Mouse (Mus musculus): ENCODE data around the gene Rnf220. TPM values are rescaled to one million over a fixed set of nuclear protein-coding genes. Genes with fewer than 3 reads are reported as not detected.

Gene Rnf220
- polyA plus RNA-seq, 1 experiment from 2014 or later: 51.5 TPM

DNA sequence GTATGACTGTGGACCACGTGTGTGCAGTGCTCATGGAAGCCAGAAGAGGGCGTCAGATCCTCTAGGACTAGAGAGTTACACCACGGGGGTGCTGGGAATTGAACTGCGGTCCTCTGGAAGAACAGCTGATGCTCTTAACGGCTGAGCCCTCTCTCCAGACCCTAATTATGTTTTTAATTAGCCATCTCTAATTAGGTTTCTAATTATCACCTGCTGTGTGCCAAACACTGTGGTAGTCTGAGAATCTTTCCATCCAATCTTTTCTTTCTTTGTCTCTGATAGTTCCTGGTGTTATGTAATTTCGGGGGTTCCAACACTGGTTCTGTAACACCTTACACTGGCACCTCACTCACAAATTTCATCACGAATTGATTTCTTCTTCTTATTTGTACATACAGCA lies 75.8 kb downstream of the Rnf220 start:
- no peaks in the 10 kb centered on the region for H3K9me3 ChIP-seq (replicated peaks; ENCODE audit: control insufficient read depth, low read length)
- H3K4me1 ChIP-seq (ENCODE audit: control insufficient read depth, insufficient read depth, low read length): no peaks in the 10 kb centered on the region
- no peak overlapping the region for H3K27ac ChIP-seq (replicated peaks; ENCODE audit: low read depth, low read length)
- H3K4me3 ChIP-seq (ENCODE audit: low read depth, low read length): no peak overlapping the region
- H3K9ac ChIP-seq (replicated peaks; ENCODE audit: low read length): no peak overlapping the region
- WGBS: 86% methylated on average over 7 of the region's 7 CpGs
- no peak for ATAC-seq (replicated peaks; ENCODE audit: insufficient number of reproducible peaks, low FRiP score, low TSS enrichment, low read depth)
- no peak overlapping the region for H3K4me2 ChIP-seq (ENCODE audit: low read depth, low read length)
- no peak for DNase-seq (ENCODE audit: low spot score)
- no peaks in the 10 kb centered on the region for H3K27me3 ChIP-seq (ENCODE audit: control insufficient read depth, insufficient read depth, low read length)
- no peaks in the 10 kb centered on the region for H3K36me3 ChIP-seq (replicated peaks; ENCODE audit: control insufficient read depth, insufficient read depth, low read depth, low read length)

DNA sequence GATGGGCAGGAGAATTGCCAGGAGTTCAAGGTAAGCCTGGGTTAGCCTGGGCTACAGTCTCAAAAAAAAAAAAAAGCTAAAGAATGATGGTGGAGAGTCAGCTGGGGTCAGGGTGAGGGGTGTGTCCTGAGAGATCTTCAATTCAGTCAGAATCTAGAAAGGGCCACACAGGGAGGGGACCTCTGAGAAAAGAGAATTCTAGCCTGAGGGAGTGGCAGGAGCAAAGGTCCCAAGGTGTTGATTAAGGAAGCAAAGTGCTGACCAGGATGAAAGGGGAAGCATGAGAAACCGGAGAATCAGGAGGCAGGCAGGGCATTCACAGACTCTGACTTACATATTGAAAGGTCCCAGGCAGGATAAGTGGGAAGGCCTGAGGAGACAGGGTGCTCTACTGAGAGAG lies 80.0 kb downstream of the Rnf220 start:
- no peaks in the 10 kb centered on the region for H3K9me3 ChIP-seq (replicated peaks; ENCODE audit: control insufficient read depth, low read length)
- no peak overlapping the region for H3K27ac ChIP-seq (replicated peaks; ENCODE audit: low read depth, low read length)
- no peak overlapping the region for H3K4me3 ChIP-seq (ENCODE audit: low read depth, low read length)
- WGBS: 48% methylated on average over 1 of the region's 1 CpGs
- H3K27me3 ChIP-seq (ENCODE audit: control insufficient read depth, insufficient read depth, low read length): no peaks in the 10 kb centered on the region
- H3K4me2 ChIP-seq (ENCODE audit: low read depth, low read length): no peak overlapping the region
- H3K36me3 ChIP-seq (replicated peaks; ENCODE audit: control insufficient read depth, insufficient read depth, low read depth, low read length): no peaks in the 10 kb centered on the region
- no peak overlapping the region for H3K9ac ChIP-seq (replicated peaks; ENCODE audit: low read length)
- ATAC-seq (replicated peaks; ENCODE audit: insufficient number of reproducible peaks, low FRiP score, low TSS enrichment, low read depth) (no peak), DNase-seq (ENCODE audit: low spot score) (no peak)
- H3K4me1 ChIP-seq (ENCODE audit: control insufficient read depth, insufficient read depth, low read length): no peaks in the 10 kb centered on the region

GRCm38 (mm10) chr4:117410049-117410410 lies 86.8 kb downstream of the Rnf220 start:
- DNase-seq (ENCODE audit: low spot score): no peak
- WGBS: 20% methylated on average over 3 of the region's 3 CpGs
- no peaks in the 10 kb centered on the region for H3K27me3 ChIP-seq (ENCODE audit: control insufficient read depth, insufficient read depth, low read length)
- no peak overlapping the region for H3K4me2 ChIP-seq (ENCODE audit: low read depth, low read length)
- H3K9me3 ChIP-seq (replicated peaks; ENCODE audit: control insufficient read depth, low read length): no peaks in the 10 kb centered on the region
- H3K4me1 ChIP-seq (ENCODE audit: control insufficient read depth, insufficient read depth, low read length): peaks cover 5% of the 10 kb centered on the region
- H3K4me3 ChIP-seq (ENCODE audit: low read depth, low read length): no peak overlapping the region
- H3K9ac ChIP-seq (replicated peaks; ENCODE audit: low read length): no peak overlapping the region
- no peaks in the 10 kb centered on the region for H3K36me3 ChIP-seq (replicated peaks; ENCODE audit: control insufficient read depth, insufficient read depth, low read depth, low read length)
- no peak for ATAC-seq (replicated peaks; ENCODE audit: insufficient number of reproducible peaks, low FRiP score, low TSS enrichment, low read depth)
- H3K27ac ChIP-seq (replicated peaks; ENCODE audit: low read depth, low read length): no peak overlapping the region

DNA sequence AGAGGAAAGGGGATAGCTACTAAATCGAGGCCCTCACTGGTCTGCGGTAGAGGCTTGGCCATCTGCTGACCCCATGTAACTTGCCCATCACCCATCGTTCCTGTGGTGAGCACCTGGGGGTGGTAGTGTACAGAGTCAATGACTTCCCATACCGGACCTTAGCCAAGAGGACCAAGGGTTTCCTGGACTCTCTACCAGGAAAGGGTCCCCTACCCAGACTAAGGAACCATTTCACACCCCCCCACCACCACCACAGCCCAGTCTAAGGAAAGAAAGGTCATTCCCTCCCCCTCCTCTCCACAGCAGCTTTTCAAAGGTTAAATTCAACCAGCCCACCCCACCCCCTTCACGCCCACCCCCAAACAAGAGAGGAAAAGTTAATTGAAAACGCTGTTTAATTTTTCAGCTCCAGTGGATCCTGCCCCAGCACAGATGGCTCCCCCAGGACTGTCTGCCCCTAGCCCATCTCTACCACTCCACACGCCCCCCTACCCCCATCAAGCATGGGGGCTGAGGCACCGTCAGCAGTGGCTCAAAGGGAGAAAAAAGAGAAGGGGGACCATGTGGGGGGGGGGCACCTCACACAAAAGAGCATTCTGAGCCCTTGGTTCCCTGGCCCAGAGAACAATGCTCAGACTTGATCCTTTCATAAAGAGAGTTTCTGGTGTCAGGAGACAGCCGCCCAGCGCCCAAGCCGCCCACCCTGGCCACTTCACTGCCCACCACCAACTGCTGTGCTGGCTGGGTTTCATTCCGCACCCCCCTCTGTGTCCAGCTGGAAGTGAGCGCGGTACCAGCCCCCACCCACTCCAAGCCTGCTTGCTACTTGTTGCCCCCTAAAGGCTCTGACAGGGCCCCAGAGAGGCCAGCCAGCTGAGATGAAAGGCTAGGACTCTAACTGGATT lies 87.5 kb downstream of the Rnf220 start:
- Histone ChIP-seq H3K27me3 (ENCODE audit: control insufficient read depth, insufficient read depth, low read length) (no peaks in the 10 kb centered on the region), H3K36me3 (replicated peaks; ENCODE audit: control insufficient read depth, insufficient read depth, low read depth, low read length) (no peaks in the 10 kb centered on the region), H3K9ac (replicated peaks; ENCODE audit: low read length) (no peak overlapping the region), H3K9me3 (replicated peaks; ENCODE audit: control insufficient read depth, low read length) (no peaks in the 10 kb centered on the region), H3K4me2 (ENCODE audit: low read depth, low read length) (no peak overlapping the region), H3K27ac (replicated peaks; ENCODE audit: low read depth, low read length) (no peak overlapping the region), H3K4me3 (ENCODE audit: low read depth, low read length) (no peak overlapping the region), H3K4me1 (ENCODE audit: control insufficient read depth, insufficient read depth, low read length) (peaks cover 5% of the 10 kb centered on the region)
- 34% methylated on average over 14 of the region's 14 CpGs for WGBS
- ATAC-seq (replicated peaks; ENCODE audit: insufficient number of reproducible peaks, low FRiP score, low TSS enrichment, low read depth) (peak; percentile 68), DNase-seq (ENCODE audit: low spot score) (peak; percentile 66)

GRCm38 (mm10) chr4:117407945-117408344 lies 88.9 kb downstream of the Rnf220 start:
- WGBS: 78% methylated on average over 5 of the region's 5 CpGs
- Histone ChIP-seq H3K27ac (replicated peaks; ENCODE audit: low read depth, low read length) (no peak overlapping the region), H3K9me3 (replicated peaks; ENCODE audit: control insufficient read depth, low read length) (no peaks in the 10 kb centered on the region), H3K4me2 (ENCODE audit: low read depth, low read length) (no peak overlapping the region), H3K36me3 (replicated peaks; ENCODE audit: control insufficient read depth, insufficient read depth, low read depth, low read length) (no peaks in the 10 kb centered on the region), H3K27me3 (ENCODE audit: control insufficient read depth, insufficient read depth, low read length) (no peaks in the 10 kb centered on the region), H3K9ac (replicated peaks; ENCODE audit: low read length) (no peak overlapping the region), H3K4me1 (ENCODE audit: control insufficient read depth, insufficient read depth, low read length) (peaks cover 5% of the 10 kb centered on the region), H3K4me3 (ENCODE audit: low read depth, low read length) (no peak overlapping the region)
- DNase-seq (ENCODE audit: low spot score) (no peak), ATAC-seq (replicated peaks; ENCODE audit: insufficient number of reproducible peaks, low FRiP score, low TSS enrichment, low read depth) (no peak)

DNA sequence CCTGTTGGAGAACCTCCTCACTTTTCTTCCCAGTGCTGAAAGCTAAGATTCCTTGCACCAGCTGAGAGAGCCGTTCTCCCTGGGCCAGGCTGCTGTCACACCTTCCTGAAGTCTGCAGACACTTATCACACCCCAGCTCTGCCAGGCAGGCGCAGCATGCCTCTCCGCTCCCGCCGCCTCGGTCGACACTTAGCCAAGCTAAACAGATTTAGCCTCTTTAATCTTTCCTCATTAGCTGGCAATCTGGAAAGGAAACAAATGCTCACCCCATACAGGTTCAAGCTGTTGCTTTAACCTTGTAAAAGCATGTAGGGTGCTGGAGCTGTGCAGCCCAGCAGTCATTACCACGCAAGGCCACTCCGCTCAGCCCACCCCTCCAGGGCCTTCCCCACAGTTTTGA lies 90.9 kb downstream of the Rnf220 start:
- H3K4me2 ChIP-seq (ENCODE audit: low read depth, low read length): no peak overlapping the region
- H3K36me3 ChIP-seq (replicated peaks; ENCODE audit: control insufficient read depth, insufficient read depth, low read depth, low read length): no peaks in the 10 kb centered on the region
- H3K27ac ChIP-seq (replicated peaks; ENCODE audit: low read depth, low read length): no peak overlapping the region
- peaks cover 5% of the 10 kb centered on the region for H3K4me1 ChIP-seq (ENCODE audit: control insufficient read depth, insufficient read depth, low read length)
- WGBS: 54% methylated on average over 9 of the region's 9 CpGs
- ATAC-seq (replicated peaks; ENCODE audit: insufficient number of reproducible peaks, low FRiP score, low TSS enrichment, low read depth) (no peak), DNase-seq (ENCODE audit: low spot score) (no peak)
- H3K27me3 ChIP-seq (ENCODE audit: control insufficient read depth, insufficient read depth, low read length): no peaks in the 10 kb centered on the region
- no peaks in the 10 kb centered on the region for H3K9me3 ChIP-seq (replicated peaks; ENCODE audit: control insufficient read depth, low read length)
- H3K4me3 ChIP-seq (ENCODE audit: low read depth, low read length): no peak overlapping the region
- no peak overlapping the region for H3K9ac ChIP-seq (replicated peaks; ENCODE audit: low read length)

DNA sequence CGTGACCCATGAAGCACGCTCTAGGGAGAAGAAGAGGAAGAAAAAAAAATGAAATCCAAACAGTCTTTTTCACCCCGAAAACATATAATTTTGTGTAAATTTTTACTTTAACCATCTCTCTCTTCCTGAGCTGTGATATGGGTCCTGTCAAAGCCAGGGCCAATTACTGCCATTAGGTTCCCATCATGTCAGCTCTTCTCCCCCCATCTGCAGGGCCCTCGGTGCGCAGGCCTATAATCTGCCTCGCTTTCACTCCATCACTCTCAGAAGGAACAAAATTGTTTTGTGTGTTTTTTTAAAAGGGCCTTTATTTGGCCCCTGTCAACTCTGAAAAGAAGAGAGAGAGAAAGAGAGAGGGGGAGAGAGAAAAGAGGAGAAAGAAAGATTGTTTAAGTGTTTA lies 91.6 kb downstream of the Rnf220 start:
- WGBS: 72% methylated on average over 6 of the region's 6 CpGs
- no peaks in the 10 kb centered on the region for H3K9me3 ChIP-seq (replicated peaks; ENCODE audit: control insufficient read depth, low read length)
- H3K4me2 ChIP-seq (ENCODE audit: low read depth, low read length): no peak overlapping the region
- H3K27ac ChIP-seq (replicated peaks; ENCODE audit: low read depth, low read length): no peak overlapping the region
- ATAC-seq (replicated peaks; ENCODE audit: insufficient number of reproducible peaks, low FRiP score, low TSS enrichment, low read depth): no peak
- H3K4me3 ChIP-seq (ENCODE audit: low read depth, low read length): no peak overlapping the region
- DNase-seq (ENCODE audit: low spot score): no peak
- no peaks in the 10 kb centered on the region for H3K27me3 ChIP-seq (ENCODE audit: control insufficient read depth, insufficient read depth, low read length)
- no peak overlapping the region for H3K9ac ChIP-seq (replicated peaks; ENCODE audit: low read length)
- H3K4me1 ChIP-seq (ENCODE audit: control insufficient read depth, insufficient read depth, low read length): peaks cover 5% of the 10 kb centered on the region
- no peaks in the 10 kb centered on the region for H3K36me3 ChIP-seq (replicated peaks; ENCODE audit: control insufficient read depth, insufficient read depth, low read depth, low read length)

DNA sequence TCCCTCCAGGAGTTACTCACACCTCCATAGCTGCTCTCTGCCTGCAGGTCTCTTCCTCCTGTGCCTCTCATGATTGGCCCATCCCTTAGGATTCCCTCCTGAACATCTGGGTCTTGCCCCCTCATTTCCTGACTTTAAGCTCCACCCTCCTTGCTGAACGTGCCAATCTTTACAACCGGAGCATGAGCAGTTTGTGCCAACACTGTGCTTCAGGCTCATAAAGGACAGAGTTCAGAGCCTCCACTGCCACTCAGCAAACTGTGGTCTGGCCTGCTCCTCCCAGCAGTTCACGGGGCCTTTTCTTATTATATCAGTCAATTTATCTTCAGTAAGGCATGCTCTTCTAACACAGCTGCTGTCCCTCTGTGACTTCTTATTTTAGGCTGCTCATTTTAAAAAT lies 93.4 kb downstream of the Rnf220 start:
- no peak overlapping the region for H3K4me3 ChIP-seq (ENCODE audit: low read depth, low read length)
- DNase-seq (ENCODE audit: low spot score) (no peak), ATAC-seq (replicated peaks; ENCODE audit: insufficient number of reproducible peaks, low FRiP score, low TSS enrichment, low read depth) (no peak)
- H3K27ac ChIP-seq (replicated peaks; ENCODE audit: low read depth, low read length): no peak overlapping the region
- no peak overlapping the region for H3K4me2 ChIP-seq (ENCODE audit: low read depth, low read length)
- H3K9me3 ChIP-seq (replicated peaks; ENCODE audit: control insufficient read depth, low read length): no peaks in the 10 kb centered on the region
- 44% methylated on average over 3 of the region's 3 CpGs for WGBS
- no peaks in the 10 kb centered on the region for H3K36me3 ChIP-seq (replicated peaks; ENCODE audit: control insufficient read depth, insufficient read depth, low read depth, low read length)
- H3K9ac ChIP-seq (replicated peaks; ENCODE audit: low read length): no peak overlapping the region
- H3K4me1 ChIP-seq (ENCODE audit: control insufficient read depth, insufficient read depth, low read length): no peaks in the 10 kb centered on the region
- H3K27me3 ChIP-seq (ENCODE audit: control insufficient read depth, insufficient read depth, low read length): no peaks in the 10 kb centered on the region
